Mouse (Mus musculus) embryonic facial prominence, embryonic 12.5 days (tissue): ENCODE data around the gene Asb14. TPM values are rescaled to one million over a fixed set of nuclear protein-coding genes. Genes with fewer than 3 reads are reported as not detected.

Source experiments
- polyA plus RNA-seq: library from polyadenylated mRNA; unstranded; fragments of >200 nt; fragmentation: Nextera tagmentation; extraction: Ambion mirVana; gene quantifications from 2 replicates; pipeline ENCODE4 v1.2.1, GENCODE M21; 2016

The Asb14 gene
- polyA plus RNA-seq, 1 experiment from 2014 or later: 0.12 TPM

Other genes with a start within 250 kb of the Asb14 start
- gene Pde12, start 224.7 kb upstream of the Asb14 start, polyA plus RNA-seq: 11.0 and 11.3 TPM in 2 replicates
- 0.04 TPM in 1 of 2 replicates, not detected in the other for gene Dnah12, start 201.3 kb upstream of the Asb14 start, polyA plus RNA-seq
- 51.3 and 51.7 TPM in 2 replicates for gene Appl1, start 76.7 kb downstream of the Asb14 start, polyA plus RNA-seq
- gene Hesx1, start 99.9 kb downstream of the Asb14 start, polyA plus RNA-seq: 0.88 and 2.7 TPM in 2 replicates
- 10.3 and 11.2 TPM in 2 replicates for gene Il17rd, start 144.4 kb downstream of the Asb14 start, polyA plus RNA-seq
- gene Arhgef3, start 220.3 kb downstream of the Asb14 start, polyA plus RNA-seq: 8.1 and 8.4 TPM in 2 replicates